Mouse (Mus musculus) heart, postnatal 36 days (tissue): Measurements from ENCODE around the gene Lrrc28. TPM values are rescaled to one million over a fixed set of nuclear protein-coding genes. Genes with fewer than 3 reads are reported as not detected.

Experiments
- DNase-seq, 2 experiments: peaks; one replicate each; pipeline ENCODE4 v3.0.0; 2021 to 2022
- intact Hi-C: fragments of 180-260 bp; cut with DNase I; formaldehyde crosslinking; loops from one replicate; pipeline ENCODE4 v1.15.1; 2025
- total RNA-seq, 2 experiments: library from RNA; stranded (reverse); gene quantifications; 2 replicates each; pipeline ENCODE4 v1.2.3; 2021

Lrrc28 gene
- total RNA-seq, 2 experiments from 2014 or later = 16.8 to 17.3 TPM

GRCm38 (mm10) chr7:67606250-67606649 is 38.8 kb downstream of the Lrrc28 start:
- DNase-seq = no peak
- intact Hi-C loops = no loop called here

GRCm38 (mm10) chr7:67605114-67605513 is 40.0 kb downstream of the Lrrc28 start:
- no peak for DNase-seq
- intact Hi-C loops = no loop called here

GRCm38 (mm10) chr7:67598050-67598449 is 47.0 kb downstream of the Lrrc28 start:
- intact Hi-C loops = no loop called here
- DNase-seq = peak in 1 of 2 experiments; percentile 31

GRCm38 (mm10) chr7:67596961-67597360 is 48.1 kb downstream of the Lrrc28 start:
- intact Hi-C loops = no loop called here
- DNase-seq = no peak

GRCm38 (mm10) chr7:67596322-67596721 is 48.7 kb downstream of the Lrrc28 start:
- DNase-seq = no peak
- intact Hi-C loops = no loop called here

- intact Hi-C loops = no loop called here
- DNase-seq = no peak
Observed at GRCm38 (mm10) chr7:67593902-67594301, 51.2 kb downstream of the Lrrc28 start.

GRCm38 (mm10) chr7:67592670-67593069 is 52.4 kb downstream of the Lrrc28 start:
- DNase-seq = no peak

GRCm38 (mm10) chr7:67588743-67589142 is 56.3 kb downstream of the Lrrc28 start:
- intact Hi-C loops = no loop called here

More at GRCm38 (mm10) chr7:67592670-67593069, 52.4 kb downstream of the Lrrc28 start:
- intact Hi-C loops = no loop called here

GRCm38 (mm10) chr7:67586479-67586878 is 58.6 kb downstream of the Lrrc28 start:
- intact Hi-C loops = no loop called here

More at GRCm38 (mm10) chr7:67588743-67589142, 56.3 kb downstream of the Lrrc28 start:
- DNase-seq = no peak

GRCm38 (mm10) chr7:67583852-67584251 is 61.2 kb downstream of the Lrrc28 start:
- intact Hi-C loops = no loop called here
- DNase-seq = no peak

More at GRCm38 (mm10) chr7:67586479-67586878, 58.6 kb downstream of the Lrrc28 start:
- no peak for DNase-seq

- intact Hi-C loops = no loop called here
- DNase-seq = no peak
Observed at GRCm38 (mm10) chr7:67578783-67579482, 66.1 kb downstream of the Lrrc28 start.

GRCm38 (mm10) chr7:67578044-67578443 is 67.0 kb downstream of the Lrrc28 start:
- DNase-seq = no peak
- intact Hi-C loops = no loop called here

- intact Hi-C loops = no loop called here
- peak in 1 of 2 experiments; percentile 29 for DNase-seq
Observed at GRCm38 (mm10) chr7:67566510-67567237, 78.4 kb downstream of the Lrrc28 start.

- DNase-seq = no peak
- intact Hi-C loops = no loop called here
Observed at GRCm38 (mm10) chr7:67565132-67565531, 79.9 kb downstream of the Lrrc28 start.

- peak; percentile 64 to 73 for DNase-seq
- intact Hi-C loops = loop anchor here (2.0 kb wide), 2 partner anchors 53 to 189 kb away; partner anchors contain the start of gene Mef2a
Observed at GRCm38 (mm10) chr7:67562176-67562575, 82.9 kb downstream of the Lrrc28 start.

GRCm38 (mm10) chr7:67559486-67559885 is 85.6 kb downstream of the Lrrc28 start:
- intact Hi-C loops = no loop called here
- no peak for DNase-seq

- DNase-seq = no peak
- intact Hi-C loops = no loop called here
Observed at GRCm38 (mm10) chr7:67558230-67558629, 86.8 kb downstream of the Lrrc28 start.

- intact Hi-C loops = no loop called here
- DNase-seq = no peak
Observed at GRCm38 (mm10) chr7:67554863-67555262, 90.2 kb downstream of the Lrrc28 start.

GRCm38 (mm10) chr7:67551242-67551641 is 93.8 kb downstream of the Lrrc28 start:
- intact Hi-C loops = no loop called here
- no peak for DNase-seq

GRCm38 (mm10) chr7:67549073-67549561 is 96.0 kb downstream of the Lrrc28 start:
- intact Hi-C loops = loop anchor here (2.0 to 5.0 kb wide), 2 partner anchors 80 to 307 kb away; no protein-coding TSS in a partner anchor
- DNase-seq = peak; percentile 75 to 83

GRCm38 (mm10) chr7:67548599-67549041 is 96.4 kb downstream of the Lrrc28 start:
- intact Hi-C loops = loop anchor here (2.0 to 5.0 kb wide), 2 partner anchors 80 to 306 kb away; no protein-coding TSS in a partner anchor

More at GRCm38 (mm10) chr7:67548599-67549041, 96.4 kb downstream of the Lrrc28 start:
- DNase-seq = no peak
